Mouse (Mus musculus) inflammation-experienced regulatory T-cells, adult 6 months (primary cell): ENCODE results near the gene Homer2. TPM values are rescaled to one million over a fixed set of nuclear protein-coding genes. Genes with fewer than 3 reads are reported as not detected.

Experiments
- ATAC-seq: one replicate; pipeline ENCODE4 v1.8.0; 2017
- polyA plus RNA-seq, 3 experiments: library from polyadenylated mRNA; unstranded; fragments of 100-300 nt; shearing (Covaris generic); gene quantifications; one replicate each; pipeline ENCODE4 v1.2.1; 2017

Gene Homer2
- polyA plus RNA-seq, 3 experiments from 2014 or later = 0.47 TPM; not detected in 2

DNA sequence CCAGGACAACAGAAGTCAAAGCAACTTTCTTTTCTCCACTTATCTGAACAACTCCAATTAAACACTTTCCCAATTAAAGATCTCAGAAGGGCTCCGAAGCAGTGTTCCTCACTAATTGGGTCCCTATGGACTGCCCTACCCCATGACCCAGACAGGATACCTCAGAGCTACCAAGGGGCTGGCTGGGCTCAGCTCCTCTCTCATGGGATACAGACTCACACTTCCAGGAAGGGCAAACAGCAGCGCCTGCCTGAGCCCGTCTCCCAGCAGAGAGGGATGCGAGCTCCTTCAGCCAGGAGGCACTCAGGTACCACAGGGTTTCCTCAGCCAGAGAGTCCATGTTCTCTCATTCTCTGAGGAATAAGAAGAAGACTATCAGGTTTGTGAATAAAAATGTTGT, 9.4 kb downstream of the Homer2 start:
- ATAC-seq = no peak

- no peak for ATAC-seq
Observed at GRCm38 (mm10) chr7:81695763-81696533, 11.4 kb downstream of the Homer2 start.

- no peak for ATAC-seq
Observed at GRCm38 (mm10) chr7:81691067-81691466, 16.3 kb downstream of the Homer2 start.

- no peak for ATAC-seq
Observed at GRCm38 (mm10) chr7:81689116-81689681, 18.1 kb downstream of the Homer2 start.

GRCm38 (mm10) chr7:81688378-81688777, 18.9 kb downstream of the Homer2 start:
- no peak for ATAC-seq

DNA sequence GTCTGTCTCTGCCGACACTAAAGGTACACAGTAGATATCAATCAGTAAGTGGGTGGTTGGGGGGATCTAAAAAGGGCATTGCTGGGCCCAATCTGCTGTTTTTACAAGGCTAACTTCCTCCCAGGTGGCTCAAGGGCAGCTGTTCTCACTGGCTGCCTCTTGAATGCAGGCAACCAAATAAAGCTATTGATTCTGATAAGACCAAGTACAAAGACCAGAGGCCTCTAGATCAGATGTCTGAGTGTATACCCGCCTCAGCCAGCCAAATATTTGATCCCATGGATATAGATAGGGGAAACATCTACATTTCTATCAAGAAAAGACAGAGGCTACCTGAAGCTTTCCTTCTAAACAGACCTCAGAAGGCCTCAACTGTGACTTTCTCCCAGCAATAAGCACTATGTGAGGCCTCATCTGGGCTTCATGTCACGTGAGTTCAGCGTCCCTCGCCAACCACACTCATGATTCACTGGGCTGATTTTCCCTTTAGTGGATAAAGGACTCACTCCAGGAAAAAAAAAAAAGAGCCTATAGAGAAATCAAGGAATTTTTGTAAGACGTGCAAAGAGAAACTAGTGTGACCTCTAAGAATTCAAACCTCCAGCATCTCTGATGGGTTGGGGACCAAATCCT, 19.5 kb downstream of the Homer2 start:
- no peak for ATAC-seq

DNA sequence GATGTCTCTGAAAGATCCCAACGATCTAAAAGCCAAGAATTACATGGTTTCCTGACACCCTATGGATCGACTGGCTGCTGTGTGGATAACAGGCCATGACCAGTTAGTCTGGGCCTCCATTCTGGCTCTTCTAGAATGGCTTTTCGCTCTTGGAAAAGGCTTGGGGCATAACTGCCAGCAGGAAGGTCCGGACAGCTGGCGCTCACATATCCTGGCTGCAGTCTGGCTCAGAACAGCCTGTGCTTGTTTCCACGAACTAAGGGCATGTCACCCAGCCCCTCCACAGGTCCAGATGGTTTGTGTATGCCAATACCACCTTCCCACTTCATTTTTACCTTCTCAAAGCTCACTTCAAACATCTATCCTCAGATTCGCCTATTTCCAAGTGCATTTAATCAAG, 22.0 kb downstream of the Homer2 start:
- no peak for ATAC-seq

- ATAC-seq = no peak
Observed at GRCm38 (mm10) chr7:81683779-81684422, 23.4 kb downstream of the Homer2 start.

DNA sequence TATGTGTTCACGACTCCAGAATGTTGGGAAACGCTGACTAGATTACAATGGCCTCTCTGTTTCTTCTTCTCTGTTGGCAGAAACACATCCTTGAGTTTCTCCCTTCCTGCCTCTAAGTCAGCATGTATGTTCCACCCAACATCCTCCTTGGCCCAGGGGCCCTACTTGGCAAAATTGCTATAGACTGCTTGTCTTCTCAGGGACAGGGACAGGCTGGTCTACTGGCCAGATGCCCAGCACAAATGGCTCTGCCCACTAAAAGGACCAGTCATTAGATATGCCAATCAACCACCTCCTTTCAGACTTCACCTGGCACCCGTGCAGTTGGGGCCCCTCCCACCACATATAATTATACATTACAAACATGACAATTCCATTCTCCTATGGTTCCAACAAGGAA, 25.9 kb downstream of the Homer2 start:
- no peak for ATAC-seq

GRCm38 (mm10) chr7:81673359-81674013, 33.8 kb downstream of the Homer2 start:
- ATAC-seq = no peak

GRCm38 (mm10) chr7:81672735-81673291, 34.5 kb downstream of the Homer2 start:
- no peak for ATAC-seq

GRCm38 (mm10) chr7:81667156-81667555, 40.2 kb downstream of the Homer2 start:
- ATAC-seq = no peak

GRCm38 (mm10) chr7:81666585-81666984, 40.7 kb downstream of the Homer2 start:
- ATAC-seq = no peak

DNA sequence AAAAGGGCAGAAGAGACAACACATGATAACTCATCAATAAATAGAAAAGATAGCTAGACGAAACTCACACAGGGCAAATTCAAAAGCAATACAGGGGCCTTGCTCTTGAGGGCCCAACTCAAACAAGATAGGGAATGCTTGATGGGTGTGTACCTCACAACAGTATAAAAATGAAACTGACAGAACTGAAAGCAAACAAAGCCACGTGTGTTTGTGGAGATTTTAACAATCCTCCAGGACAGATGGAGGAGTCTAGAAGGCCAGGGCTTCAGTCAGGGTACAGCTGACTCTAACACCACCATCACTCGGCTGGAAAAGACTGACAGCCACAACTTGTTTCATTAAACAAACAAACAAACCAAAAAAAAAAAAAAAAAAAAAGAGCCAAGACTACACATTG, 44.3 kb downstream of the Homer2 start:
- ATAC-seq = no peak

DNA sequence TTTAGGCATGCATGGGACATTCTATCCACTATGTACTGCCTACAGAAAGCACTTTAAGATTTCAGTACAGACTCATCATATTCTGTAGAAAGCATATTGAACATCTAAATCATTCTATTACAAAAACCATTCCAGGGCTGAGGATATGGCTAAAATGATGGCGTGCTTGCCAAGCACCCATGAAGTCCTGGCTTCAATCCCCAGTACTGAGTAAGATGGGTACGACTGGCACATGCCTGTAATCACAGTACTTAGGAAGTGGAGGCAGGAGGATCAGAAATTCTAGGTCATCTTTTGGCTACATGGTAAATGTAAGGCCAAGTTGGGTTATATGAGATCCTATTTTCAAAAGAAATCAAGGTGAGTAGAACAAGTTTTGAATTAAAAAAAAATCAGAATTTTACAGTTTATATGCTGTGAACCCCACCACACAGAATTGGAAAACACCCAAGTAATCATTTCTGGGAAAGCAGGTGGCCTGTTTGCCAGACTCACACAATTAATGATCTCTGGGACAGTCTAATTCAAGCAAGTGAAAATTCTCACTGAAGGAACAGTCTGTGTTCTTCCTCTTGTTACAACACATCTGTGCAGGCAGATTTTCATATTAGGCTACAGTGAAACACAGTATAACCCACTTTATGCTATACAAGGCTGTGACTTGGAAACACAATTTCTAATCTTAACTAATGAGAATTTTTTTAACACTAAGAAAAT, 49.5 kb downstream of the Homer2 start:
- no peak for ATAC-seq

DNA sequence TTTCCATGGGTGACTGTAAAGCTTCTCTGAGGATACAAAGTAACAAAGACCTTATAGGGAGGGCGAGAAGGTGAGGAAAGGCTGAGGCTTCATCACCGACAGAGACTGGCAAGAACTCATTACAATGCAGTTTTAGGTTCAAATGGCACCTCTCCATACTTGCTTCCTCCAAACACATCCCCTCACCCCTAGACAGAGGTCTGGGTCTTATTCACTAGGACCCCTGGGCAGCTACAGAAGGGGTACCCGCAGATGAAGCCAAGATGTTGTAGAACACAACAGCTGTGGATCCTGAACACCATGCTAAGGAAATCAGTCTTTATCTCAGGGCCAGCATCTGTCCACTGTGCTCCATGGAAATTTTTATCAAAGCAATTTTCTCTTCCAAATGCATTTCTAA, 50.3 kb downstream of the Homer2 start:
- ATAC-seq = no peak

DNA sequence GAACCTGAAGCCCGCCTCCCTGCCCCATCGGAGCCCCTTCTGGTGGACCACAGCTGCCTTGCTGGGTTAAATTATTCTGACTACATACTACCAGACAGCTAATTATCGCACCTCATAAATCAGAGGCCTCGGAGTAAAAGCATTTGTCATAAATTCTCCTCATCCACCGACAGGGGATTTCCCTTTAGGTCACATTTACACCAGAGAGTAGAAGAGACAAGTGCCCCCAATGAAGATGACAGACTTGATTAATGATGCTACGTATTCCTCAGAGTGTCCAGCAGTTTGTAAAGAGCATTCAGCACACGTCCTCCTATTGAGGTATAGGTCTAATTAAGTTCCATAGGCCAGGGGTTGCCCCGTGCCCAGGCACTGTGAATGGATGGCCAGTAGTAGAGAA, 50.7 kb downstream of the Homer2 start:
- ATAC-seq = no peak

DNA sequence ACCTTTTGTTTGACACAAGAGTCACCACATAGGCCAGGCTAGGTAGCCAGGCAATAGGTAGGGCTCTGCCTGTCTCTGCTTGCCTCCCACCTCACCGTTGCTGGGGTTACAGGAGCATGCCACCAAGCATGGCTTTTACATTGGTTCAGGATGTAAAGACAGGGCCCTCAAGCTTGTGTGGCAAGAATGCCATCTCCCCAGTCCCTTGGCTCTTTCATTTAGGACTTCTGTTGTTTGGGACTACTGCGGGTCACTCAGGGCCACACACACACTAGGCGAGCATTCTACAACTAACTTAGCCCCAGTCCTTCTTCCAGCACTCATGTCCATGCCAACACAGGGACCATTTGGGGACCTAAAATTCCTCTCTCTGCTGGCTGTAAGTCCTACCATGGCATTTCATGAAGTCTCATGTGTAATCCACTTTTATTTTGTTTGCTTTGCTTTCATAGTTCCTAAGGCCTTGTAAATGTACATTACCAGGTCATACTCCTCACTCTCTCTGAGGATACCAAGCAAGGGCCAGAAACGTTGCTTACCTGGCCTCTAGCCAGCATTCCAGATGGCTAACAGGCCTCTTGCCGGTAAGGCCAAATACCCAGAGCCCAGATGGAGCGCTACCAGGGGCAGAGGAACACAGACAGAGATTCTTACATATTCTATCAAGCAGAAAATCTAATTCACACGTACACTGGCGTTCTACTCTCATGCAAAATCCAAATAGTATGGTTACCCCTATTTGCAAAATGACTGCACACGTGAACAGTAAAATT, 52.2 kb downstream of the Homer2 start:
- ATAC-seq = no peak

DNA sequence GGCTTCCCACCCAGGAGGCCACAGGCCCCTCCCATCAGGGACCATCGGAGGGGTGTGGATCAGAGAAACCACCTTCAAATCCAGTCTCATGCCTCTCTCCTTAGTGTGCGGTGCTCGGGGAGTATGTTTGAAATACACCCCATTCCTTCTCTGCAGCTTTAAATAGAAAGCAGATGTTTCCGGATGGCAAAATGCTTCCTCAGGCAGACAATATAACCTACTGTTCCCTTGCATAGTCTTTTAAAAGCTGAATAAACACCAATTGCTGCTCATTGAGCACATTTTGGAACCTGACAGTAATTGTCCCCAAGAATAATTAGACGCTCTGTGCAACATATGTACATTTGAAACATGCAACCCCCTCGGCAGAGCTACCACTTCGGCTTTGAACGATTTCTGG, 53.3 kb downstream of the Homer2 start:
- ATAC-seq = no peak

- no peak for ATAC-seq
Observed at GRCm38 (mm10) chr7:81652296-81652695, 55.0 kb downstream of the Homer2 start.

GRCm38 (mm10) chr7:81651284-81651683, 56.0 kb downstream of the Homer2 start:
- no peak for ATAC-seq
